Mouse (Mus musculus) gastrocnemius, postnatal 4 days (tissue): ENCODE data around the gene Pheta2. TPM values are rescaled to one million over a fixed set of nuclear protein-coding genes. Genes with fewer than 3 reads are reported as not detected.
"Not testable (repeated sequence)": the region's sequence is repeated elsewhere in the genome, so short reads cannot be mapped to it uniquely, and the experiment has no call there.

Experiments
- DNase-seq, 2 experiments: peaks; one replicate each; pipeline ENCODE4 v3.0.0; 2021 to 2022; ENCODE audit warnings: low spot score in 2 of 2, mixed read lengths in 2 of 2
- total RNA-seq, 2 experiments: library from RNA; stranded (reverse); gene quantifications; 2 replicates each; pipeline ENCODE4 v1.2.3; 2021

Pheta2 gene
- total RNA-seq, 2 experiments from 2014 or later = 8.7 to 10.9 TPM

- not testable (repeated sequence) for DNase-seq
Observed at GRCm38 (mm10) chr15:82364561-82364960, 25.8 kb downstream of the Pheta2 start.

- DNase-seq = no peak
Observed at GRCm38 (mm10) chr15:82368146-82368545, 29.4 kb downstream of the Pheta2 start.

- DNase-seq = peak in 1 of 2 experiments; percentile 2
Observed at GRCm38 (mm10) chr15:82368851-82369250, 30.1 kb downstream of the Pheta2 start.

- DNase-seq = no peak
Observed at GRCm38 (mm10) chr15:82372446-82372845, 33.7 kb downstream of the Pheta2 start.

- peak in 1 of 2 experiments; percentile 13 for DNase-seq
Observed at GRCm38 (mm10) chr15:82372991-82373390, 34.2 kb downstream of the Pheta2 start.

GRCm38 (mm10) chr15:82374437-82374836 lies 35.7 kb downstream of the Pheta2 start:
- DNase-seq = no peak

- DNase-seq = no peak
Observed at GRCm38 (mm10) chr15:82375855-82376254, 37.1 kb downstream of the Pheta2 start.

- DNase-seq = peak; percentile 28 to 76
Observed at GRCm38 (mm10) chr15:82376393-82377138, 37.8 kb downstream of the Pheta2 start.

DNA sequence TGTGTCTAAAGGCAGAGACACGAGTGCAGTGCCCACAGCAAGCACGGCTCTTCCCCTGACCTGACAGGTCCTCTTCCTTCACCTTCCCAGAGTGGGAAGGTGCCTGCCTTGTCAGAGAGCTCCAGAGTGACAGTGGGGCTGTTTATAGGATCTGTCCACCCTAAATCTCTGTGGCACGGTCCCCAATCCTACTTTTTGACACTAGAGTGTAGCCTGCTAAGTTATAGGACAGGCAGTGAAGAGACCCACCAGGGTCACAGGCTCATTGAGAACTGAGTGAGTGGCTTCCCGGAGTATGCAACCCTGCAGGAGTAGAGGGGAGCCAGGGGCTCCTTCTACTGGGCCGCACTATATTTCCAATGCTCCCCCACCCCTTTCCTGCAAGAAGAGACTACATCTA lies 39.0 kb downstream of the Pheta2 start:
- no peak for DNase-seq

- DNase-seq = no peak
Observed at GRCm38 (mm10) chr15:82378261-82379180, 39.8 kb downstream of the Pheta2 start.

DNA sequence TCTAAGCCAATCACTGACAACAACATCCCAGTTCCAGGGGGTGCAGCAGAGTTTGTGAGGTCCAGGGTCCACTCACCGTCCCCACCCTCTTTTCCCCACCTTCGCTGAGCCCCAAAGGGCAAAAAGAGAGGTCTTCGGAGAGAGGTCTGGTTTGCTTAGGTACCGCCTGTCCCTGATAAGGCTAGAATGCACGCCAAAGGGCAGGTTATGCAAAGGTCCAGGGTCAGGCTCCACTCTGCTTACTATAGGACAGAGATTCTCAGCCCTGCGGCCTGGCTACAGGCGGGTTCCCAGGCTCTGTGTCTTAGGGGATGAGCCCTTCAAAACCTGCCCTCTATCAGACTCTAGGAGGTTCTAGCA lies 40.7 kb downstream of the Pheta2 start:
- no peak for DNase-seq

- peak in 1 of 2 experiments; percentile 62 for DNase-seq
Observed at GRCm38 (mm10) chr15:82379871-82380713, 41.4 kb downstream of the Pheta2 start, which contains the start of gene Cyp2d22. Cyp2d22 (minus strand) TSS chr15:82380260.

GRCm38 (mm10) chr15:82380714-82381062 lies 41.9 kb downstream of the Pheta2 start:
- no peak for DNase-seq

DNA sequence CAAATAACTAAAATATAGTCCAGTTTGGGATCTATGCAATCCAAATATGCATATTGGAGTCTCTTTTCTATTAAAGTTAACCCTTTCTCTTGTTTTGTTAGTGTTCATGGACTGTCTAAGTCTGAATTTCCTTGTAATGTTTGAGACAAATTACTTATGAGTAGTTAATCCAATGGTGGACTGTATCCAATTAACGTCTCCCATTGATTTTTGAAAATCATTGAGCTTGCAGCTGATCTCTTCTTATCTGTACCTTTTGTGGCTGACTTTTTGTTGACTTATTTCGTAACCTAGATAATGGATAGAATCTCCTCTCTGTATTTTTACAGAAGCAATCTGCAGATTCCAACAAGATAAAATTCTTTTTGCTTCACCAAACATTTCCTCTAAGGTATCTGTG lies 43.7 kb downstream of the Pheta2 start:
- DNase-seq = no peak

GRCm38 (mm10) chr15:82385729-82386128 lies 47.0 kb downstream of the Pheta2 start:
- DNase-seq = no peak

DNA sequence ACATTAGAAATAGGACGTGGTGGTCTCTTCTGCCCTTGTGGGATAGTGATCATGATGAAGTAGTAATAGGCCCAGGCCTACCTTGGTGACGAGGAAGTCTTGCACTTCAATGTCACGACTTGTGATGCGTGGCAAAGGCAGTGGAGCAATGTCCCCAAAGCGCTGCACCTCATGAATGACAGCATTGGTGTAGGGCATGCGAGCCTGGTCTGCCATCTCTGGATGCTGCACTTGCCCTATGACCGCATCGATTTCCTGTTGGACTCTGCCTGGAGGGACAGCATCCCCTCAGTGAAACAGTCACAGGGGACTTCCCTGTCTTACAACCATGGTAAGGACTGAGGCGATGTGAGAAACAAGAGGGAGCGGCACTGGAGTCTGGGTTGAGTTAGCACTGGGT lies 51.2 kb downstream of the Pheta2 start:
- peak in 1 of 2 experiments; percentile 1 for DNase-seq

DNA sequence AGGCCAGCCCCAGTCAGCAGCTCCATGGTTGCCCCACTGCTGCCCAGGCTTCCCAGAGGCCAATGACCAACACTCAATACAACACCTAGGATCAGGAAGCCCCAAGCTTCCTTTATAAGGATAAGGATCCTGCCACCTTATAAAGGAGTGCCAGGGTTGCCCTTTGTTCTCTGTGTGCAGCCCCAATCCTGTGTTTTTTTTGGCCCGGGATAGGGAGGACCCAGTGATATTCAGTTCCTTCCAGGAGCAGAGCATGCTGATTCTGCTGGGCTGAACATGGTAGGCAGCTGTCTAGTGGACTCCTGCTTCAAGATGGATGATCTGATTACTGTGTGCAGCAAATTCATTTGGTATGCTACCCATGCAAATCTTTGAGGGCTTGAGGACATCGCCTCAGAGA lies 55.2 kb downstream of the Pheta2 start, which contains the start of gene Cyp2d11:
Cyp2d11 (minus strand) TSS at position 101 of the 400 bp plus-strand sequence.
- not testable (repeated sequence) for DNase-seq
